Mouse (Mus musculus) myocyte (in vitro differentiated cells): ENCODE results near the gene Arhgap21. TPM values are rescaled to one million over a fixed set of nuclear protein-coding genes. Genes with fewer than 3 reads are reported as not detected.

Experiments used
- H3K27me3 ChIP-seq: one replicate; pipeline ENCODE4 v1.6.1; 2011; ENCODE audit not compliant: control insufficient read depth, insufficient read depth, insufficient read length
- H3K36me3 ChIP-seq: one replicate; pipeline ENCODE4 v1.6.1; 2011; ENCODE audit not compliant: control insufficient read depth, insufficient read depth
- H3K4me2 ChIP-seq: one replicate; pipeline ENCODE4 v1.6.1; 2011; ENCODE audit warnings: low read depth, control low read depth
- H3K4me3 ChIP-seq: one replicate; pipeline ENCODE4 v1.5.1; 2011; ENCODE audit warnings: mild to moderate bottlenecking, control low read depth, moderate library complexity
- H3K79me2 ChIP-seq: one replicate; pipeline ENCODE4 v1.6.1; 2011; ENCODE audit not compliant: control insufficient read depth, insufficient read depth
- H3ac ChIP-seq: one replicate; pipeline ENCODE4 v1.6.1; 2011; ENCODE audit not compliant: control insufficient read depth, insufficient read length
- CEBPB ChIP-seq: IDR thresholded peaks from 2 replicates; pipeline ENCODE4 v1.6.1; 2011; ENCODE audit warnings: mild to moderate bottlenecking, moderate library complexity; ENCODE audit not compliant: poor library complexity, insufficient read depth, severe bottlenecking
- E2F4 ChIP-seq: IDR thresholded peaks from one replicate; pipeline ENCODE4 v1.6.1; 2011; ENCODE audit warnings: mild to moderate bottlenecking, control low read depth, moderate library complexity; ENCODE audit not compliant: insufficient read depth
- MAX ChIP-seq: IDR thresholded peaks from one replicate; pipeline ENCODE4 v1.6.1; 2011; ENCODE audit warnings: low read depth, mild to moderate bottlenecking, control low read depth
- MYOD1 ChIP-seq, 3 experiments: IDR thresholded peaks; one replicate each; pipeline ENCODE4 v1.6.1; 2011; ENCODE audit warnings: control low read depth in 2 of 3, low read depth in 2 of 3, mild to moderate bottlenecking in 2 of 3, moderate library complexity in 1 of 3; ENCODE audit not compliant: insufficient read length in 2 of 3, control insufficient read depth in 1 of 3
- MYOG ChIP-seq, 3 experiments: IDR thresholded peaks; one replicate each; pipeline ENCODE4 v1.6.1; 2011; ENCODE audit warnings: control low read depth in 2 of 3, low read depth in 2 of 3, mild to moderate bottlenecking in 2 of 3; ENCODE audit not compliant: insufficient read length in 2 of 3, control insufficient read depth in 1 of 3, insufficient read depth in 1 of 3
- POLR2A ChIP-seq: IDR thresholded peaks from one replicate; pipeline ENCODE4 v1.6.1; 2011; ENCODE audit warnings: low read depth, mild to moderate bottlenecking, control low read depth, moderate library complexity; ENCODE audit not compliant: insufficient read length
- POLR2AphosphoS2 ChIP-seq: IDR thresholded peaks from one replicate; pipeline ENCODE4 v1.6.1; 2011; ENCODE audit warnings: low read depth, control low read depth; ENCODE audit not compliant: insufficient read length
- REST ChIP-seq: IDR thresholded peaks from one replicate; pipeline ENCODE4 v1.6.1; 2011; ENCODE audit warnings: mild to moderate bottlenecking, control low read depth, moderate library complexity; ENCODE audit not compliant: insufficient read depth, insufficient read length
- SRF ChIP-seq: IDR thresholded peaks from one replicate; pipeline ENCODE4 v1.6.1; 2011; ENCODE audit warnings: low read depth; ENCODE audit not compliant: control insufficient read depth, insufficient read length
- TCF12 ChIP-seq: IDR thresholded peaks from one replicate; pipeline ENCODE4 v1.6.1; 2011; ENCODE audit warnings: mild to moderate bottlenecking, control low read depth; ENCODE audit not compliant: poor library complexity, insufficient read depth, severe bottlenecking
- TCF3 ChIP-seq: IDR thresholded peaks from one replicate; pipeline ENCODE4 v1.6.1; 2011; ENCODE audit warnings: low read depth, control low read depth; ENCODE audit not compliant: insufficient read length
- USF1 ChIP-seq: IDR thresholded peaks from one replicate; pipeline ENCODE4 v1.6.1; 2011; ENCODE audit warnings: low read depth, mild to moderate bottlenecking, control low read depth, moderate library complexity
- polyA plus RNA-seq: library from polyadenylated mRNA; unstranded; fragments of >200 nt; fragmentation: generic; extraction: Trizol; gene quantifications from one replicate; pipeline ENCODE4 v1.2.1, GENCODE M21; 2012; ENCODE audit warnings: missing spikeins

Gene Arhgap21
- polyA plus RNA-seq, 1 experiment = 18.0 TPM

DNA sequence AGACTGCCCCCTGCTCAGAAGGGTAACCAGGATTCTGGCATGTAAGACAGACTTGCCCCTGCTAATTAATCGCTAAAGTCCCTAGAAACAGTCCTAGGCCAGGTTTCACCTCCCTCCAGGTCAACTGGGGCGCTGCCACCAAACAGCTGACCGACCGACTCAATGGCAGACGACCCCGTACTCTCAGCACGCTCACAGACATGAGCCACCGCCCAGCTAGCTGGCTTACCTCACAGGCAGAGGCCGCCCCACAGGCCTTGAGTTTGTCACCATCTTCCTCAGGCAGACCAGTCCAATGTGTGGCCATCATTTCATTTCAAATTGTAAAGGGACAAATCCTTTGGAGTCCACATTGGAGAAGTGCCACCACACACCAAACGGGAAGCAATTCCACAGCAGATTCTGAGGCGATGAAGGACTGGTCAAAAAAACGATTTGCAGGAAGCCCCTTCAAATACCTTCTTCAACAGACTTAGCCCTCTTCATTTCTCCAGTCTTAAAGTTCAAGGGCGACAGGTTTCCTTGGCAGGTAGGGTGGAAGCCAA is 1.5 kb downstream of the Arhgap21 start:
- no peaks in the 10 kb centered on the region for H3K36me3 ChIP-seq
- peak overlapping the region; percentile 98 for H3ac ChIP-seq
- TF ChIP-seq POLR2AphosphoS2 (no peak), E2F4 (no peak), SRF (no peak), USF1 (no peak), MYOD1 (IDR thresholded peaks at IDR 0.05; ENCODE audit: control insufficient read depth in 1 of 3, insufficient read length in 2 of 3, low read depth in 2 of 3) (peak in 1 of 3 experiments; percentile 40), MYOG (IDR thresholded peaks at IDR 0.05; ENCODE audit: control insufficient read depth in 1 of 3, insufficient read depth in 1 of 3, insufficient read length in 2 of 3, low read depth in 2 of 3) (peak in 1 of 3 experiments; percentile 46), TCF12 (no peak), REST (no peak), CEBPB (no peak)
- H3K27me3 ChIP-seq = no peaks in the 10 kb centered on the region
- H3K4me3 ChIP-seq = peak overlapping the region; percentile 49
- peaks cover 58% of the 10 kb centered on the region for H3K79me2 ChIP-seq
- peak overlapping the region; percentile 96 for H3K4me2 ChIP-seq

DNA sequence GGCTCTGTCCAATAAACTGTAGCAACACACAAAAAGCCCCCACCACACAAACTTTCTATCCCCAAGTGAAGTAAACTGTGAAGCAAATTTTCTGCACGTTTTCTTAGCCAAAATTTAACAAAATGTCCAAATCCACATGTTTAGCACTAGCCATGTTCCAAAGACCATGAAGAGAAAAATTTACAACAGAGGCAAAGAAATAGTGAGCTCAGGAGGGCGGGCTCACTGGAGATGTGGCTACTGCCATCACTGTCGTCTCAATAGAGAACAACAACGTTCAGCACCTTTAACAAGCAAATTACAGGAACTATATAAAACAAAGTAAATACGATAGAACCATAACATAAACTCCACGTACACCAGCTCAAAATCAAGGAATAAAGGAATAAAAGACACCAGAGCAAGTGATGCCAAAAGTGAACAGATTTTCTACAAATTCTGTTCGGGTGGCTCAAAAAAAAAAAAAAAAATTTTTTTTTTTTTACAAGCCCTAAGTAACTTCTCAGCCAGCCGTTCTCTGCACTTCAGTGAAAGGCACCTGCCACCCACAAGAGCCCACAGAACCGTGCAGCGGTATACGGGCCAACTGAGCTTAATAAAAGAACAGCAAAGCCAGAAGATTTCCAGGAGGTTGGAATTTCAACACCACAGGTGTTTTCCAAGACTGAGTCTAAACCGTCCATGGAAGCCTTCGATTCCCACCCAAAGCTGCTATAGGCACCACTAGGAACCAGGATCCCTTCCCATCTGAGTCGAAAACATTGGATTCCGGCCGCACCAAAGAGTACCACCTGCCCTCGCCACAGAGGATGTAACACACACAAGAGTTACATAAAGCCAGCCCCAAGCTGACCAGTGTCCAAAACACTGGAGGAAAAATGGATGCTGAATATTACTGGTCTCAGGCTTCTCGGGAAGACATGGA is 2.2 kb downstream of the Arhgap21 start:
- H3ac ChIP-seq = peak overlapping the region; percentile 98
- H3K27me3 ChIP-seq = no peaks in the 10 kb centered on the region
- no peaks in the 10 kb centered on the region for H3K36me3 ChIP-seq
- peaks cover 65% of the 10 kb centered on the region for H3K79me2 ChIP-seq
- TF ChIP-seq REST = no peak
- TF ChIP-seq E2F4 = no peak
- no peak for TF ChIP-seq MYOG (IDR thresholded peaks at IDR 0.05; ENCODE audit: control insufficient read depth in 1 of 3, insufficient read depth in 1 of 3, insufficient read length in 2 of 3, low read depth in 2 of 3)
- no peak for TF ChIP-seq SRF
- TF ChIP-seq MAX = no peak
- no peak for TF ChIP-seq POLR2AphosphoS2
- TF ChIP-seq TCF3 = no peak
- TF ChIP-seq TCF12 = no peak
- no peak for TF ChIP-seq CEBPB
- TF ChIP-seq POLR2A = no peak
- TF ChIP-seq MYOD1 (IDR thresholded peaks at IDR 0.05; ENCODE audit: control insufficient read depth in 1 of 3, insufficient read length in 2 of 3, low read depth in 2 of 3) = no peak
- no peak for TF ChIP-seq USF1
- peak overlapping the region; percentile 49 for H3K4me3 ChIP-seq
- H3K4me2 ChIP-seq = peak overlapping the region; percentile 96

DNA sequence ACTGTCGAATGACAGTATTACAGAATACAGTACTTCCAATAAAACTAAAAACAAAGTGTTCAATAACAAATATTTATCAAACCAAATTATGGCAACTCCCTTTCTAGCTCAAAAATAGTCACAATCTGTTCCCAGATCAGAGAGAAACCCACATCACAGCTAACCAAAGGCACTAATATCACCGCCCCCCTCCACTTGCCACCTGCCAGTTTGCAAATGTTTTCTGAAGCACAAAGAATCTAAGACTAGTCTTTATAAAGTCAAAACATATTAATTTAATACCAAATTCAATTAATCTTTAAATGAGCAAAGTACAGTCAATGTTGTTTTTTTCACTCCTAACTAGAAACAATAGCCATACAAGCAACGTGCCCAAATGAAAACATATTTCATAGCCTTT is 3.3 kb downstream of the Arhgap21 start:
- TF ChIP-seq USF1 (no peak), TCF3 (no peak), MAX (no peak), CEBPB (no peak), SRF (no peak), E2F4 (no peak), REST (no peak), MYOG (IDR thresholded peaks at IDR 0.05; ENCODE audit: control insufficient read depth in 1 of 3, insufficient read depth in 1 of 3, insufficient read length in 2 of 3, low read depth in 2 of 3) (no peak)
- Histone ChIP-seq H3K4me3 (peak overlapping the region; percentile 49), H3K79me2 (peaks cover 76% of the 10 kb centered on the region), H3K4me2 (peak overlapping the region; percentile 96), H3K27me3 (no peaks in the 10 kb centered on the region), H3K36me3 (no peaks in the 10 kb centered on the region), H3ac (no peak overlapping the region)

DNA sequence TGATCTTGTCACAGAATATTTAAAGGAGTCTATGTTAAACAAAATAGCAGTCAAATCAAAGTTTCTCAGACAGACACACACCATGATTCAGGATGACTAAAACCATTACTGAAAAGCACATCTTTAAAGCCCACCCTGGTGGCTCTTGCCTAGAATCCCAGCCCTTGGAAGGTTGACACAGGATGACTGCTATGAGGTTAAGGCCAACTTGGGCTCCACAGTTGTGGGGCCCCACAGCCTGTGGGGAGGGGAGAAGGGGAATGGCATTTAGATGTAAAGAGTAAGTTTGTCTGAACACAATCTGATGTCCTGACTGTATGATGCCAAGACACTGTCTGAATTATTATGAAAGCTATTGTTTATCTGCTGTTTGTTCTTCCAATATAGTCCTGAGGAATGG is 4.2 kb downstream of the Arhgap21 start:
- H3K4me2 ChIP-seq = peak overlapping the region; percentile 53
- H3K4me3 ChIP-seq = no peak overlapping the region
- TF ChIP-seq TCF12 (no peak), USF1 (no peak), POLR2AphosphoS2 (no peak), CEBPB (no peak), TCF3 (no peak), MAX (no peak), REST (no peak), POLR2A (no peak), MYOD1 (IDR thresholded peaks at IDR 0.05; ENCODE audit: control insufficient read depth in 1 of 3, insufficient read length in 2 of 3, low read depth in 2 of 3) (no peak), E2F4 (no peak), MYOG (IDR thresholded peaks at IDR 0.05; ENCODE audit: control insufficient read depth in 1 of 3, insufficient read depth in 1 of 3, insufficient read length in 2 of 3, low read depth in 2 of 3) (no peak), SRF (no peak)

More for the DNA sequence above, 4.2 kb downstream of the Arhgap21 start:
- H3K36me3 ChIP-seq = no peaks in the 10 kb centered on the region
- H3K79me2 ChIP-seq = peaks cover 85% of the 10 kb centered on the region
- H3ac ChIP-seq = no peak overlapping the region
- no peaks in the 10 kb centered on the region for H3K27me3 ChIP-seq
